Mouse (Mus musculus): ENCODE measurements around the gene Ntsr1. TPM values are rescaled to one million over a fixed set of nuclear protein-coding genes. Genes with fewer than 3 reads are reported as not detected.

Ntsr1 gene
- total and polyA plus RNA-seq, 3 experiments: not detected

GRCm38 (mm10) chr2:180488210-180488751 is 11.5 kb upstream of the Ntsr1 start:
- no peaks in the 10 kb centered on the region for H3K4me1 ChIP-seq (ENCODE audit: control insufficient read depth in 1 of 2, insufficient read depth in 2 of 2, low read length in 2 of 2)
- TF ChIP-seq ZKSCAN1 (IDR thresholded peaks at IDR 0.05; ENCODE audit: low read depth, low read length) (no peak), KAT2A (conservative IDR thresholded peaks at IDR 0.05; ENCODE audit: low read depth, low read length) (no peak), CTCF (IDR thresholded peaks at IDR 0.05 in 2 of 3, conservative IDR thresholded peaks at IDR 0.05 in 1 of 3; ENCODE audit: control insufficient read depth in 1 of 3, insufficient read depth in 1 of 3, low read depth in 2 of 3, low read length in 3 of 3, poor library complexity in 1 of 3, severe bottlenecking in 1 of 3) (no peak), POLR2A (IDR thresholded peaks at IDR 0.05; ENCODE audit: control insufficient read depth in 1 of 2, insufficient read depth in 1 of 2, low read depth in 1 of 2, low read length in 2 of 2, poor library complexity in 1 of 2) (no peak), GABPA (IDR thresholded peaks at IDR 0.05; ENCODE audit: low read depth, low read length) (no peak), SMC3 (IDR thresholded peaks at IDR 0.05; ENCODE audit: low read depth, low read length) (no peak), RCOR1 (IDR thresholded peaks at IDR 0.05; ENCODE audit: low read depth, low read length) (no peak), NELFE (IDR thresholded peaks at IDR 0.05; ENCODE audit: low read depth, low read length) (no peak), EP300 (IDR thresholded peaks at IDR 0.05; ENCODE audit: low read depth in 1 of 2, low read length in 2 of 2) (no peak), CHD1 (IDR thresholded peaks at IDR 0.05; ENCODE audit: low read depth, low read length) (no peak), GATA1 (IDR thresholded peaks at IDR 0.05; ENCODE audit: low read depth, low read length) (no peak), TBP (IDR thresholded peaks at IDR 0.05; ENCODE audit: low read depth, low read length) (no peak), NRF1 (IDR thresholded peaks at IDR 0.05; ENCODE audit: insufficient read depth, low read depth, low read length, poor library complexity, severe bottlenecking) (no peak), MXI1 (IDR thresholded peaks at IDR 0.05; ENCODE audit: low read depth, low read length) (no peak), USF1 (IDR thresholded peaks at IDR 0.05; ENCODE audit: low read depth, low read length) (no peak), MYB (IDR thresholded peaks at IDR 0.05; ENCODE audit: low read depth, low read length) (no peak), MAFK (IDR thresholded peaks at IDR 0.05; ENCODE audit: borderline replicate concordance, low read depth, low read length) (no peak), ZNF384 (IDR thresholded peaks at IDR 0.05; ENCODE audit: low read depth, low read length) (no peak), CHD2 (IDR thresholded peaks at IDR 0.05; ENCODE audit: low read length) (no peak), MAZ (IDR thresholded peaks at IDR 0.05; ENCODE audit: low read depth, low read length) (no peak)
- H3K9ac ChIP-seq (ENCODE audit: control insufficient read depth, low read depth, low read length, poor library complexity, severe bottlenecking): no peak overlapping the region
- no peaks in the 10 kb centered on the region for H3K36me3 ChIP-seq (ENCODE audit: control insufficient read depth in 1 of 2, insufficient read depth in 2 of 2, low read length in 2 of 2)
- no peaks in the 10 kb centered on the region for H3K79me2 ChIP-seq (ENCODE audit: control insufficient read depth, insufficient read depth, low read length, poor library complexity)
- peaks cover 2 to 15% of the 10 kb centered on the region in 2 experiments for H3K27me3 ChIP-seq (ENCODE audit: control insufficient read depth in 1 of 2, insufficient read depth in 2 of 2, low read length in 2 of 2)
- no peak overlapping the region for H3K27ac ChIP-seq (ENCODE audit: control insufficient read depth, low read depth, low read length)
- no peaks in the 10 kb centered on the region for H3K9me3 ChIP-seq (replicated peaks; ENCODE audit: insufficient read depth, low read length)
- no peak for DNase-seq (ENCODE audit: low read depth, low spot score)
- H3K4me3 ChIP-seq (ENCODE audit: control insufficient read depth in 1 of 2, insufficient read depth in 1 of 2, low read depth in 2 of 2, low read length in 2 of 2): no peak overlapping the region

- H3K36me3 ChIP-seq (ENCODE audit: control insufficient read depth in 1 of 2, insufficient read depth in 2 of 2, low read length in 2 of 2): no peaks in the 10 kb centered on the region
- no peak for TF ChIP-seq MYC (IDR thresholded peaks at IDR 0.05; ENCODE audit: low read depth, low read length)
- H3K4me3 ChIP-seq (ENCODE audit: control insufficient read depth in 1 of 2, insufficient read depth in 1 of 2, low read depth in 2 of 2, low read length in 2 of 2): no peak overlapping the region
- peaks cover 2 to 7% of the 10 kb centered on the region in 2 experiments for H3K27me3 ChIP-seq (ENCODE audit: control insufficient read depth in 1 of 2, insufficient read depth in 2 of 2, low read length in 2 of 2)
- no peak overlapping the region for H3K9ac ChIP-seq (ENCODE audit: control insufficient read depth, low read depth, low read length, poor library complexity, severe bottlenecking)
- H3K9me3 ChIP-seq (replicated peaks; ENCODE audit: insufficient read depth, low read length): no peaks in the 10 kb centered on the region
- H3K79me2 ChIP-seq (ENCODE audit: control insufficient read depth, insufficient read depth, low read length, poor library complexity): no peaks in the 10 kb centered on the region
- no peak for DNase-seq (ENCODE audit: low read depth, low spot score)
- no peaks in the 10 kb centered on the region for H3K4me1 ChIP-seq (ENCODE audit: control insufficient read depth in 1 of 2, insufficient read depth in 2 of 2, low read length in 2 of 2)
- H3K27ac ChIP-seq (ENCODE audit: control insufficient read depth, low read depth, low read length): no peak overlapping the region
Observed at GRCm38 (mm10) chr2:180495906-180496305, 3.9 kb upstream of the Ntsr1 start.
